Comparison of ENCODE assay signal across 8 mouse cellular contexts in the genomic region with DNA sequence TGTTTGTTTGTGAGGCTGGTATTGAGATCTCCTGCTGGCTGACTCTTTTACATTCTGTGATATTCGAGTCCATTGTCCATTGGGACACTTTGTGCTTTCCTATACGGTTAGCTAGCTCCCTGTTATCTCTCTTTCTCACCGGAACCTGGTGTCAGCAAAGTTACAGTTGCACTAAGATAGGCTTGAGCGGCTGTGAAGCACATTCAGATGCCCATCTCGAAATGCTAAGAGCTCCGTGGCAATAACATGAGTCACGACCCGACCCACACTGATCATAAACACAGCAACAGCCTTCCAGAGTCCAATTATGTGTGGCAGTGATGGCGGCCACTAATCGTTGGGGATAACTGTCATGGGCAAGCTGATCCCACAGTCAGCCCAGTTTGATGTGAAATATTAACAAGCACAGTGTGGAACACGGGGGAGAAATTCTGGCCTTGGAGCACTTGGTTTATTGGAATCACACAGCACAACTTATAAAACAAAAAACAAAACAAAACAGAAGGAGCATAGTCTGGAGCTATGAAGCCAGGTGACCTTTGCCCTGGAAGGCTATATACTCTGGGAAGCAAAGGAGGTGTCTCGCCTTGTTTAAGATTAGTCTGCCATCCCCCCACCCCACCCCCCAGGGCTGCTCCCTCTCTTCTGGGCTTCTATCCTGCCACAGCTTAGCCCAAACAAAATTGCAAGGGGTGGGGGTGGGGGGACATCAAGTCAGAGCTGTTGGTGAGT. TPM values are rescaled to one million over a fixed set of nuclear protein-coding genes. Genes with fewer than 3 reads are reported as not detected.
DNase-seq lines count a peak whose midpoint lies in the region; ATAC-seq and TF ChIP-seq lines count a peak whose summit lies in the region.
"Had no signal": no experiment of that assay in that cellular context is flagged by ENCODE, and none has a peak within 500 bp of the region (broad histone marks: within the 10 kb centered on the region; RNA-seq: fewer than 3 reads in every experiment).

No protein-coding gene starts in this region.

- TF ChIP-seq POLR2A in lung, adult 2 months (IDR thresholded peaks at IDR 0.05; ENCODE audit: borderline replicate concordance, extremely low read depth, low read depth, low read length), result no peak
- no peak for TF ChIP-seq POLR2A in embryonic fibroblast, embryonic 13.5 days (IDR thresholded peaks at IDR 0.05; ENCODE audit: low read depth, low read length)
- no peak for TF ChIP-seq POLR2A in liver, adult 2 months (IDR thresholded peaks at IDR 0.05; ENCODE audit: extremely low read depth, insufficient read depth, low read length)

- H3K27ac ChIP-seq in lung, postnatal 0 days (ENCODE audit: low read length), result no peak overlapping the region
- peak overlapping the region; percentile 64 for H3K27ac ChIP-seq in embryonic fibroblast, embryonic 13.5 days (ENCODE audit: insufficient read depth, low read length)
- peak overlapping the region; percentile 70 for H3K27ac ChIP-seq in liver, adult 2 months (replicated peaks; ENCODE audit: insufficient read depth, low read depth, low read length)
- no peak overlapping the region for H3K27ac ChIP-seq in stomach, embryonic 16.5 days (ENCODE audit: low read length)
- no peak overlapping the region for H3K27ac ChIP-seq in forebrain, embryonic 14.5 days (ENCODE audit: low read depth, low read length)

- no peak for TF ChIP-seq EP300 in lung, postnatal 0 days (IDR thresholded peaks at IDR 0.05)

- H3K4me2 ChIP-seq in lung, postnatal 0 days (replicated peaks; ENCODE audit: low read depth, low read length), result no peak overlapping the region
- H3K4me2 ChIP-seq in stomach, embryonic 16.5 days (ENCODE audit: low read depth, low read length), result 0 out of 2 replicates have a peak overlapping the region, but pooled peaks have one; percentile 5
- H3K4me2 ChIP-seq in forebrain, embryonic 14.5 days (ENCODE audit: low read length), result no peak overlapping the region

- peaks cover 16% of the 10 kb centered on the region; the same call in 1 of the 2 replicates for H3K4me1 ChIP-seq in lung, postnatal 0 days (ENCODE audit: insufficient read depth, low read depth, low read length)
- peaks cover 29% of the 10 kb centered on the region for H3K4me1 ChIP-seq in lung, adult 2 months (ENCODE audit: control insufficient read depth, insufficient read depth, low read length)
- peaks cover 32% of the 10 kb centered on the region for H3K4me1 ChIP-seq in embryonic fibroblast, embryonic 13.5 days (ENCODE audit: control insufficient read depth, insufficient read depth, low read length)
- H3K4me1 ChIP-seq in liver, adult 2 months (ENCODE audit: control insufficient read depth, insufficient read depth, low read length), result peaks cover 42% of the 10 kb centered on the region
- peaks cover 25% of the 10 kb centered on the region for H3K4me1 ChIP-seq in stomach, embryonic 16.5 days (ENCODE audit: control insufficient read depth, insufficient read depth, low read length)
- H3K4me1 ChIP-seq in forebrain, embryonic 14.5 days (ENCODE audit: control insufficient read depth, insufficient read depth, low read length), result peaks cover 10% of the 10 kb centered on the region

- 28% methylated on average over 12 of the region's 12 CpGs for WGBS in lung, postnatal 0 days
- WGBS in lung, adult 2 months, result 29% methylated on average over 12 of the region's 12 CpGs
- WGBS in liver, adult 2 months, result 12% methylated on average over 12 of the region's 12 CpGs
- 28% methylated on average over 12 of the region's 12 CpGs for WGBS in stomach, embryonic 16.5 days
- WGBS in forebrain, embryonic 14.5 days, result 60% methylated on average over 12 of the region's 12 CpGs

- TF ChIP-seq CTCF in lung, postnatal 0 days (IDR thresholded peaks at IDR 0.05), result no peak
- TF ChIP-seq CTCF in lung, adult 2 months (IDR thresholded peaks at IDR 0.05; ENCODE audit: insufficient read depth, low read length), result no peak
- no peak for TF ChIP-seq CTCF in embryonic fibroblast, embryonic 13.5 days (IDR thresholded peaks at IDR 0.05; ENCODE audit: borderline replicate concordance, insufficient read depth, low read length)
- no peak for TF ChIP-seq CTCF in liver, adult 2 months (IDR thresholded peaks at IDR 0.05; ENCODE audit: low read depth, low read length)

- H3K9me3 ChIP-seq in lung, postnatal 0 days (ENCODE audit: low read length), result no peaks in the 10 kb centered on the region
- H3K9me3 ChIP-seq in stomach, embryonic 16.5 days (replicated peaks; ENCODE audit: control insufficient read depth, low read length), result no peaks in the 10 kb centered on the region
- H3K9me3 ChIP-seq in forebrain, embryonic 14.5 days (replicated peaks; ENCODE audit: control insufficient read depth, low read length), result no peaks in the 10 kb centered on the region

- H3K27me3 ChIP-seq in lung, postnatal 0 days (replicated peaks; ENCODE audit: insufficient read depth, low read length), result no peaks in the 10 kb centered on the region
- H3K27me3 ChIP-seq in liver, adult 2 months (ENCODE audit: control insufficient read depth, insufficient read depth, low read length), result no peaks in the 10 kb centered on the region
- no peaks in the 10 kb centered on the region for H3K27me3 ChIP-seq in stomach, embryonic 16.5 days (ENCODE audit: control insufficient read depth, insufficient read depth, low read length)
- no peaks in the 10 kb centered on the region for H3K27me3 ChIP-seq in forebrain, embryonic 14.5 days (replicated peaks; ENCODE audit: control insufficient read depth, insufficient read depth, low read length)

- ATAC-seq in lung, postnatal 0 days, result 0 out of 2 replicates have a peak, but pooled peaks have one; percentile 17
- peak; percentile 37; the same call in 1 of the 2 replicates for ATAC-seq in stomach, embryonic 16.5 days (ENCODE audit: insufficient read depth, low FRiP score)
- ATAC-seq in forebrain, embryonic 14.5 days, result no peak

- H3K4me3 ChIP-seq in lung, postnatal 0 days (ENCODE audit: low read depth, low read length), result no peak overlapping the region
- H3K4me3 ChIP-seq in lung, adult 2 months (replicated peaks; ENCODE audit: extremely low read depth, low read depth, low read length), result no peak overlapping the region
- H3K4me3 ChIP-seq in embryonic fibroblast, embryonic 13.5 days (ENCODE audit: insufficient read depth, low read length), result no peak overlapping the region
- no peak overlapping the region for H3K4me3 ChIP-seq in liver, adult 2 months (ENCODE audit: insufficient read depth, low read depth, low read length)
- no peak overlapping the region for H3K4me3 ChIP-seq in stomach, embryonic 16.5 days (replicated peaks; ENCODE audit: low read length)
- H3K4me3 ChIP-seq in forebrain, embryonic 14.5 days (ENCODE audit: low read depth, low read length), result no peak overlapping the region

- DNase-seq in lung, postnatal 0 days (ENCODE audit: low spot score), result no peak
- DNase-seq in lung, adult 2 months, result no peak
- DNase-seq in liver, adult 2 months (ENCODE audit: extremely low read depth, low read depth, low spot score), result peak; percentile 44
- no peak for DNase-seq in thymus, postnatal 25 days
- DNase-seq in forebrain, embryonic 14.5 days (ENCODE audit: low spot score), result no peak

- no peaks in the 10 kb centered on the region for H3K36me3 ChIP-seq in lung, postnatal 0 days (ENCODE audit: insufficient read depth, low read length)
- no peaks in the 10 kb centered on the region for H3K36me3 ChIP-seq in liver, adult 2 months (ENCODE audit: control insufficient read depth, insufficient read depth, low read length)
- no peaks in the 10 kb centered on the region for H3K36me3 ChIP-seq in stomach, embryonic 16.5 days (ENCODE audit: control insufficient read depth, insufficient read depth, low read length)
- H3K36me3 ChIP-seq in forebrain, embryonic 14.5 days (ENCODE audit: control insufficient read depth, insufficient read depth, low read length), result no peaks in the 10 kb centered on the region

- no peak overlapping the region for H3K9ac ChIP-seq in lung, postnatal 0 days (replicated peaks; ENCODE audit: low read depth)
- H3K9ac ChIP-seq in liver, adult 2 months (ENCODE audit: low read depth, low read length), result no peak overlapping the region
- H3K9ac ChIP-seq in stomach, embryonic 16.5 days (ENCODE audit: low read length), result 0 out of 2 replicates have a peak overlapping the region, but pooled peaks have one; percentile 7
- H3K9ac ChIP-seq in forebrain, embryonic 14.5 days (ENCODE audit: low read length), result no peak overlapping the region

- H3K79me2 ChIP-seq in liver, adult 2 months (ENCODE audit: control insufficient read depth, insufficient read depth, low read length), result peaks cover 45% of the 10 kb centered on the region

RNA-seq across cellular contexts. Expression of gene Ugcg, which starts 7.5 kb away (rescaled TPM):
- polyA plus RNA-seq in lung, postnatal 0 days (2015; fragmentation: Nextera tagmentation; extraction: Ambion mirVana), result 13.8 and 16.2 TPM in 2 replicates
- polyA plus RNA-seq in lung, adult 2 months (2012; rRNA removed), result 28.7 and 42.2 TPM in 2 replicates
- polyA plus RNA-seq in embryonic fibroblast, embryonic 13.5 days (2011; ENCODE audit: insufficient read length, low read depth, missing spikeins), result 87.0 and 107 TPM in 2 replicates
- 17.1 and 23.0 TPM in 2 replicates for total RNA-seq in liver, adult 2 months (2014; rRNA removed)
- 13.9 and 25.4 TPM in 2 replicates for polyA plus RNA-seq in liver, adult 2 months (2012; rRNA removed)
- polyA plus RNA-seq in stomach, embryonic 16.5 days (2015; fragmentation: Nextera tagmentation; extraction: Ambion mirVana), result 8.9 and 9.7 TPM in 2 replicates
- polyA plus RNA-seq in forebrain, embryonic 14.5 days (2014; fragmentation: Nextera tagmentation; extraction: Ambion mirVana), result 18.6 and 19.4 TPM in 2 replicates

RNA-seq across cellular contexts. Expression of gene AI481877, which starts 57.7 kb away (rescaled TPM):
- not detected in 2 replicates for polyA plus RNA-seq in lung, postnatal 0 days (2015; fragmentation: Nextera tagmentation; extraction: Ambion mirVana)
- polyA plus RNA-seq in lung, adult 2 months (2012; rRNA removed), result 0.07 TPM in 1 of 2 replicates, not detected in the other
- polyA plus RNA-seq in embryonic fibroblast, embryonic 13.5 days (2011; ENCODE audit: insufficient read length, low read depth, missing spikeins), result not detected in 2 replicates
- not detected in 2 replicates for total RNA-seq in liver, adult 2 months (2014; rRNA removed)
- not detected in 2 replicates for polyA plus RNA-seq in liver, adult 2 months (2012; rRNA removed)
- 0.15 and 0.19 TPM in 2 replicates for polyA plus RNA-seq in stomach, embryonic 16.5 days (2015; fragmentation: Nextera tagmentation; extraction: Ambion mirVana)
- not detected in 2 replicates for polyA plus RNA-seq in forebrain, embryonic 14.5 days (2014; fragmentation: Nextera tagmentation; extraction: Ambion mirVana)
- polyA plus RNA-seq: brain, embryonic 14.5 days had no signal

Comparison
In these comparisons a context has a peak if more than half of its experiments do, and no peak if none do; other contexts are left out.
1. H3K27ac ChIP-seq: peak in embryonic fibroblast, embryonic 13.5 days (single experiment) and liver, adult 2 months (single experiment); none in lung, postnatal 0 days (single experiment), stomach, embryonic 16.5 days (single experiment) and forebrain, embryonic 14.5 days (single experiment).